Mouse (Mus musculus) midbrain, embryonic 13.5 days (tissue): ENCODE results near the gene Skap2. TPM values are rescaled to one million over a fixed set of nuclear protein-coding genes. Genes with fewer than 3 reads are reported as not detected.

ENCODE experiments used
- ATAC-seq: fragments of 200-750 bp; cut with Nextera tagmentation; 2 replicates; pipeline ENCODE4 v1.8.0; 2017; ENCODE audit warnings: mild to moderate bottlenecking, moderate TSS enrichment, moderate library complexity
- H3K27ac ChIP-seq: fragments of 300-500 bp; sonication (generic); 2 replicates; pipeline ENCODE4 v1.5.1; 2015; ENCODE audit warnings: inconsistent platforms, mild to moderate bottlenecking, moderate library complexity
- H3K27me3 ChIP-seq: fragments of 300-500 bp; sonication (generic); 2 replicates; pipeline ENCODE4 v1.6.1; 2015; ENCODE audit warnings: mild to moderate bottlenecking, inconsistent platforms
- H3K36me3 ChIP-seq: fragments of 300-500 bp; sonication (generic); 2 replicates; pipeline ENCODE4 v1.6.1; 2015; ENCODE audit warnings: mild to moderate bottlenecking, inconsistent platforms
- H3K4me1 ChIP-seq: fragments of 300-500 bp; sonication (generic); replicated peaks from 2 replicates; pipeline ENCODE4 v1.6.1; 2015; ENCODE audit warnings: inconsistent platforms
- H3K4me2 ChIP-seq: fragments of 300-500 bp; sonication (generic); replicated peaks from 2 replicates; pipeline ENCODE4 v1.6.1; 2015; ENCODE audit warnings: moderate library complexity, mild to moderate bottlenecking, inconsistent platforms
- H3K4me3 ChIP-seq: fragments of 300-500 bp; sonication (generic); replicated peaks from 2 replicates; pipeline ENCODE4 v1.5.1; 2015; ENCODE audit warnings: mild to moderate bottlenecking, inconsistent platforms
- H3K9ac ChIP-seq: fragments of 300-500 bp; sonication (generic); replicated peaks from 2 replicates; pipeline ENCODE4 v1.6.1; 2015; ENCODE audit warnings: mild to moderate bottlenecking, inconsistent platforms
- H3K9me3 ChIP-seq: fragments of 300-500 bp; sonication (generic); 2 replicates; pipeline ENCODE4 v1.6.1; 2016; ENCODE audit warnings: mild to moderate bottlenecking, inconsistent platforms
- WGBS: fragments of 180-500 bp; shearing (Covaris S2); methylation state at CpG from one replicate; pipeline ENCODE4 v1.1.7; 2015; 5-methylcytosine and 5-hydroxymethylcytosine counted together
- polyA plus RNA-seq: library from polyadenylated mRNA; unstranded; fragments of >200 nt; fragmentation: Nextera tagmentation; extraction: Ambion mirVana; gene quantifications from 2 replicates; pipeline ENCODE4 v1.2.1, GENCODE M21; 2015

The Skap2 gene
- polyA plus RNA-seq, 1 experiment from 2014 or later: 5.3 TPM

DNA sequence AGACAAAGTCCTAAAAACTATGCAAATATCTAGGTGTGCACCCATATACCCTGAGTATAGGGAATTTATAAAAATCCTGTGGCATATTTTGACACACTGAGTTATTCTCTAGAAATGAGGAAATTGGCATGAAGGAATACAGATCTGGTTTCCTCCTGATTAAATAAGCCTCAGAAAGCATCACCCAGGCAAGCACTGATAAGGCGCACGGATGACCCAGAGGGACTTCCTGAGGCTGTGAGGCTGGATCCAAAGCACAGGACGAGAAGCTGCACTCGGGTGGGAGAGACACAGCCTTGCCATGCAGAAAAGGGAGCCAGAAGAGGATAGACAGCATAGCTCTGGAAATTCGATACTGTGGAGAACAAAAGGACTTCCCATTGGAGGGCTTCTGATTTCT lies 12.4 kb upstream of the Skap2 start:
- ATAC-seq: no peak
- no peak overlapping the region for H3K4me2 ChIP-seq
- no peak overlapping the region for H3K9ac ChIP-seq
- peaks cover 3% of the 10 kb centered on the region for H3K9me3 ChIP-seq
- no peaks in the 10 kb centered on the region for H3K27me3 ChIP-seq
- no peak overlapping the region for H3K4me3 ChIP-seq
- WGBS: 57% methylated on average over 5 of the region's 5 CpGs
- H3K27ac ChIP-seq: no peak overlapping the region
- no peaks in the 10 kb centered on the region for H3K4me1 ChIP-seq
- no peaks in the 10 kb centered on the region for H3K36me3 ChIP-seq

DNA sequence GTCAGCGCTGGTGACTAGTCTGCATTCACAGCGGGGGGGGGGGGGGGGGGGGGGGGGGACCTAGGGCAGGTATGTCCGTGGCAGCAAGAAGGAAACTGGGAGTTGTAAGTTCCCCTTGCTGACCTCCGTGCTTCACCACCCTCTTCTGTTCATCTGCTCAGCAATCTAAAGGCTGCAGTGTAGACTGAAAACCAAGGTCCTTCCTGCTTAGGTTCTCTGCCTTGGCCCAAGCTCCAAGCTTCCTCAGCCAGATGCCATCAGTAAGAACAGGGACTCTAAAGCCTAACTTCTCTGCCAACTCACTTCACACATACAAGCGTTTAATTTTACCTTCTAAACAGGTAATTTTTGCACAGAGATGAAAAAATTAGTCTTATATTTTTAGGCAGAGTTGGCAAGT lies 10.0 kb upstream of the Skap2 start:
- Histone ChIP-seq H3K27ac (no peak overlapping the region), H3K9me3 (peaks cover 3% of the 10 kb centered on the region), H3K4me3 (no peak overlapping the region), H3K4me2 (no peak overlapping the region), H3K27me3 (no peaks in the 10 kb centered on the region), H3K9ac (no peak overlapping the region), H3K36me3 (no peaks in the 10 kb centered on the region), H3K4me1 (no peaks in the 10 kb centered on the region)
- WGBS: 48% methylated on average over 3 of the region's 5 CpGs
- no peak for ATAC-seq

DNA sequence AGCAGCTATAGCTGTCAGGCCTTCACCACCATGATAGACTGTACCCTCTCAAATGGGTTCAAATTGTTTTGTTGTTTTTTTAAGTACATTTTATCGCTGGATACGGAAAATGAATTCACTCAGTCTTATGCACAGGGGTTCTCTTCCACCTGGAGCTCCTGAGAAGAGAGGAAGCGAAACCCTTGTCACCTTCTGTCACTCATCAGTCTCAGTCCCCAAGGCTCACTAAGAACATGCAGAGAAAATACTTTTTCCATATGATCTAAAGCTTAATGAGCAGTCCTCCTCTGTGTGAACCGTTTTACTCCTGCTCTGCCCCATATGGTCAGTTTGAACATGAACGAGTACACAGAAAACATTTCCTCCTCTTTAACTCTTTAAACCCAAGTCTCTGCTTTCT lies 7.9 kb upstream of the Skap2 start:
- H3K4me2 ChIP-seq: no peak overlapping the region
- no peaks in the 10 kb centered on the region for H3K4me1 ChIP-seq
- no peak for ATAC-seq
- H3K36me3 ChIP-seq: no peaks in the 10 kb centered on the region
- H3K4me3 ChIP-seq: no peak overlapping the region
- WGBS: 88% methylated on average over 5 of the region's 5 CpGs
- H3K9me3 ChIP-seq: no peaks in the 10 kb centered on the region; the same call in 1 of the 2 replicates
- H3K27ac ChIP-seq: no peak overlapping the region
- 0 out of 2 replicates have a peak, but pooled peaks cover 3% of the 10 kb centered on the region for H3K27me3 ChIP-seq
- H3K9ac ChIP-seq: no peak overlapping the region

DNA sequence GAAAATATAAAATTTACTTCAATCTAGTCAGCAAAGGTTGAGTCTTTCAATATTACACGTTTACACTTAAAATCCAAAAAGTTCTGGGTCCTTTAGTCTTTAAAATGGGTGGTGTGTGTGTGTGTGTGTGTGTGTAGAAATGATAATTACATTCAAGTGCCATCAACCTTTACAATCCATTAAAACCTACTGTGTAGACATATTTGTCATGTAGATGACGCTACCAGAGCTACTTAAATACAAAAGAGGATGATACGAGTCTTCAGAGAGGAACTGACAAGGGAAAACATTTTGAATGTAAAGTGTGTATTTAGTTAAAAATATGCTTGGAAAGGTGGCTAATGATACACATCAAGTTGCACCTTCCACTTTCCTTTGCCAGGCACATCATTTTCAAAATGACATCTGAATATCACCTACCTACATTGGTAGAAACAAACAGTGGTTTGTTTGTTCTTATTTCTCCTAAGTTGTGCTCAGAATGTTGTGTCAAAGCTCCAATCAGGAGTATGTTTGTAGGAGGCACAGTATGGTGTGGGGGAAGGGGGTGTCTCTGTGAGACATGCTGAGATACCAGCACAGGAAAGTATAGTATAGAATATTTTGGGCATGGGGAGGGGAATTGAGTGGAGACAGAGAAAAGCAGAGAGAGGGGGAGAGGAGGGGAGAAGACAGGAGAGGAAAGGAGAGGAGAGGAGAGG lies 1.0 kb upstream of the Skap2 start:
- peaks cover 7% of the 10 kb centered on the region; the same call in 1 of the 2 replicates for H3K4me1 ChIP-seq
- no peak overlapping the region for H3K9ac ChIP-seq
- peak overlapping the region; percentile 48 for H3K4me3 ChIP-seq
- no peaks in the 10 kb centered on the region for H3K9me3 ChIP-seq
- peaks cover 46% of the 10 kb centered on the region for H3K27me3 ChIP-seq
- ATAC-seq: no peak
- no peaks in the 10 kb centered on the region for H3K36me3 ChIP-seq
- no peak overlapping the region for H3K27ac ChIP-seq
- 14% methylated on average over 3 of the region's 3 CpGs for whole genome bisulfite sequencing
- H3K4me2 ChIP-seq: peak overlapping the region; percentile 69

DNA sequence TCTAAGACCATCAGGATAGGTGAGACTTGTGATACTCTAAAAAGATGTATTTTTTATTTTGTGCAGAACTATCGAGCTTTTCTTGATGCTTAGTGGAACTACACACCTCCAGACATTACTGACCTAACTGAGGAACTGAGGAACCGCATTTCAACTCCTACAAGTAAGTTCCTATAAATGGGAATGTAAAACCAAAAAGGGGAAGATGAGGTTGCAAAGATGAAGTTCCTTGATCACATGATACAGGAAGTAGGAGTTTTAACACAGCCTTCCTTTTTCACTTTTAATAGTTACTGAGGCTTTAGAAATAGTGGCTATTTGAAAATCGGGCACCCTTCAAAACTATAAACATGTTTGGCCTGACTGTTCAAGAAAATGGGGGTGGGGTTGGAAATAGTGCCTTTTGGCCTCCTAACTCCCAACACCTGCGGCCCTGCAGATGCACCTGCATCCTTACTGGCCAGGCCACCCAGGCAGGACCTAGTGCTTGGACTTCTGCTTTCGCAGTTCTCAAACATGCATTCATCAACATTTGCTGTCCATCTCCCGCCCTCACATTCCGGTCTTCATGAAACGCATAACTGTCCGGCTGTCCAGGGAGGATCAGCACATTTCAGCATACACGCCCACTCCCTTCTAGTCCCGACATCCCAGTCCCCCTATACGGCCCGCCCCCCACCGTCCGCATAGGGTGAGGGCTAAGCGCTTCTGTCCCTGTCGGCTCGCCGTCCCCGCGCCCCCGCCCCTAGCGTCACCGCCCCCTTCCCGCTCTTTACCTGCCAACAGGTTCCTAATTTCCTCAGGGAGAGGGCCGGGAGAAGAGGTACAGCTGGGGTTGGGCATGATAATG lies 565 bp downstream of the Skap2 start:
- Histone ChIP-seq H3K4me1 (peaks cover 7% of the 10 kb centered on the region; the same call in 1 of the 2 replicates), H3K4me3 (peak overlapping the region; percentile 48), H3K9ac (no peak overlapping the region; the same call in 1 of the 2 replicates), H3K27ac (no peak overlapping the region), H3K27me3 (peaks cover 62% of the 10 kb centered on the region), H3K9me3 (no peaks in the 10 kb centered on the region), H3K36me3 (no peaks in the 10 kb centered on the region), H3K4me2 (peak overlapping the region; percentile 69)
- 9% methylated on average over 26 of the region's 26 CpGs for WGBS
- peak; percentile 89 for ATAC-seq

DNA sequence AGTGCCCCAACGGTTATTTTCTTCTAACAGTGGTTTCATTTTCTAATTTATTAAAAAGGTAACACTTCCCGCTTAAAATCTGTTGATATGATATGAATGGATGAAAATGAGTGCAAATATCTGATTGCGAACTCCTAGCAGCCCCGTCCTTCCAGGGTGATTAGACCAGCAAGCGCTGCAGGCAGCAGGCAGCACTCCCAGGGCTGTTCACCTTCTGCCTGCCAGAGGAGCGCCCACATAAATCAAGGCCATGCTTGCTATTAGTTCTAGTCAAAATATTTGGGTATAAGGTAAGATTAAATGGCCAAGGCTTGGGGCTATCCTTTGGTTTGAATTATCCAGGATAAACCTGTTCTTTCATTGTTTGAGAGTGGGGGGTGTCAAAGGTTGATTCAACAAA lies 3.0 kb downstream of the Skap2 start:
- Histone ChIP-seq H3K36me3 (no peaks in the 10 kb centered on the region), H3K27ac (no peak overlapping the region), H3K9me3 (no peaks in the 10 kb centered on the region), H3K4me3 (no peak overlapping the region), H3K4me2 (no peak overlapping the region), H3K4me1 (peaks cover 7% of the 10 kb centered on the region; the same call in 1 of the 2 replicates), H3K27me3 (peaks cover 80% of the 10 kb centered on the region), H3K9ac (no peak overlapping the region)
- WGBS: 61% methylated on average over 6 of the region's 6 CpGs
- ATAC-seq: no peak

DNA sequence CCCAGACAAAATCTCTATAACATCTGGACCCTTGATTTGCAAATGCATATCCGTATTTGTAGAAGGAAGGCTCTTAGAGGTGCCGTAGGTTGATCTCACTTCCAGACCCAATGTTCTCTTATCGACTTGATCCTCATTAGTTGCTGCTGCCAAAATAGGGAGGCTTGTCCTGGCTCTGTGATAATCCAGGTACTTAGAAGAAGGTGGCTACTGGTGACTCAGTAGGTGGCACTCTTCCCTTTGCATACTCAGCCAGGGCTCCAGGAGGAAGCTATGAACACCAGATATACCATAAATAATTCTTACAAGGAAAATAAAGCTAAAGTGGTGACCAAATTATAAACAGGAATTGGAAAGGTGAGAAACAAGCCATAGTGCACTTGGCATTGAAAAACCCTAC lies 3.6 kb downstream of the Skap2 start:
- Histone ChIP-seq H3K9ac (no peak overlapping the region), H3K4me3 (no peak overlapping the region), H3K4me2 (no peak overlapping the region), H3K9me3 (no peaks in the 10 kb centered on the region), H3K4me1 (peaks cover 7% of the 10 kb centered on the region; the same call in 1 of the 2 replicates), H3K27ac (no peak overlapping the region), H3K27me3 (peaks cover 82% of the 10 kb centered on the region), H3K36me3 (no peaks in the 10 kb centered on the region)
- WGBS: 58% methylated on average over 3 of the region's 3 CpGs
- no peak for ATAC-seq

DNA sequence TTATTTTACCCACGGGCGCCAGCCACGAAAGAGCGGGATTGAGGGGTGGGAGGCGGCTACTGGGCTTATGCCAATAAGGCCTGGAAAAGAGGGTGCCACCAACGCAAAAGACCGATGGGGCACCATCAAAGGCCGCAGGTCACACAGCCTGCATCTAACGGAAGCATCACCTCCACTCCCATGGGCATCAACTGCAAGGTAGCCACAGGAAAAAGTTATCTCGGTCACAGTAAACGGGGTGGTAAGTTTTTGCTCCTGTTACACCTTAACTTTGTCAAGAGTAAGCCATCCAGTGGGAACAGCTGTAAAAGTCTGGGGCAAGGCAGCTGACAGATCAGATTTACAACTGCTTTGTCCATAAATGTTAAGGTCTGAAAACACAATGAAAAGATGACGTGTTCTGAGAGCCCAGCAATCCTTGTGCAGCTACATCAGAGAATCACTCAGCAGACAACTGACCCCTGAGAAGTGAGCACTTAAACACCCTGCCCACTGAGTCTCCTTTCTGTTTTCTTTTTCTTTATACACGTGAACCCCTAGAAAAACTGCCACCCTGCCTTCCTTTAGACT lies 5.6 kb downstream of the Skap2 start:
- Histone ChIP-seq H3K27me3 (peaks cover 88% of the 10 kb centered on the region), H3K4me1 (no peaks in the 10 kb centered on the region), H3K4me2 (no peak overlapping the region), H3K36me3 (no peaks in the 10 kb centered on the region), H3K9ac (no peak overlapping the region), H3K27ac (no peak overlapping the region), H3K9me3 (no peaks in the 10 kb centered on the region), H3K4me3 (no peak overlapping the region)
- 4% methylated on average over 13 of the region's 13 CpGs for WGBS
- no peak for ATAC-seq

DNA sequence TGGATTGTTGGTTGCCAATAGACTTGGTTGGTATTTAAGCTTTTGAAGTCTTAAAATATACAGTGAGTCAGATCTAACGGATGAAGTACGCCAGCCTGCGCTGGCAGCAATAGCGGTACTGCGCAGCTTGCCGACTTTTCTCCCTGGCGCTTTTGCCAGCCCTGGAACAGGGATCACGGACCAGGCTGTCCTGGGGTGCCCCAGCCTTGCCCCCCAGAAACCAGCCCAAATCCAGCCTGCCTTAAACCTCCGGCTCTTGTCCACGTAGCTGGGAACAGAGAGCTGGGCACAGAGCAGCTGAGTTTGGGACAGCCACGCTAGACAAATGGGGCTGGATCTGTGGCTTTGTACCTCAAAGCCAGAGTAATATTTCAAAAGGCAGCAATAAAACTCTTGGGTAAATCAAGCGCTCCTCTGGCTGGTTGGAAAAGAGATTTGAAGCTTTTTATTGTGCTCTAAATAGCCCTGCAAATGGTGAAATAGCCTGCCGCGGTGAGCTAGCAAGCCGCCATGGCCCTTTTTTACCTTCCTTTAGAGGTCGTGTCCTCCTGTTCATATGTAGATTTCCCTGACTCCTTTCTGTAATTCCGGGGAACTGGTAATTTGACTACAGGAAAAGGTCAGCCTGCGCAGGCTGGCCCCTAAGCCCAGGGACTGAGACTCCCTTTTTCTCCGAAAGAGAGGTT lies 6.2 kb downstream of the Skap2 start:
- H3K9me3 ChIP-seq: no peaks in the 10 kb centered on the region
- no peak overlapping the region for H3K4me2 ChIP-seq
- H3K4me1 ChIP-seq: no peaks in the 10 kb centered on the region
- ATAC-seq: no peak
- 2% methylated on average over 19 of the region's 19 CpGs for WGBS
- no peak overlapping the region for H3K9ac ChIP-seq
- no peak overlapping the region for H3K27ac ChIP-seq
- peaks cover 88% of the 10 kb centered on the region for H3K27me3 ChIP-seq
- H3K36me3 ChIP-seq: no peaks in the 10 kb centered on the region
- H3K4me3 ChIP-seq: no peak overlapping the region

DNA sequence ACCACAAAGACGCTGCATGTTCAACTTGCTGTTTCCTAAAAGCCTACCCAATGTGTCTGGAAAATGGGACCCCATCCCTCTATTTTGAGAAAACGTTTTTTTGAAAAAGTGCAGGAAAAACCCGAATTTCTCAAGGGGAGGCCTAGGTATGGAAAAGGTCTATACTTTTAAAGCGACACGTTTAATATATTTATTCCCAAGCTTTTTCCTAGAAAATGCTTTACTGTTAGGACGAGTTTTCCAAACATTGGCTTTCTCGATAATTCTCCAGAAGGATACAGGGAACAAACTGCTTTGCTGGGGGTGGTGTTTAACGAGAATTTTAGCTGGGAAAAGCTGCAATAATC lies 6.8 kb downstream of the Skap2 start:
- Histone ChIP-seq H3K9ac (no peak overlapping the region), H3K9me3 (no peaks in the 10 kb centered on the region), H3K27me3 (peaks cover 88% of the 10 kb centered on the region), H3K4me2 (no peak overlapping the region), H3K4me1 (no peaks in the 10 kb centered on the region), H3K4me3 (no peak overlapping the region), H3K36me3 (no peaks in the 10 kb centered on the region), H3K27ac (no peak overlapping the region)
- ATAC-seq: no peak
- 8% methylated on average over 8 of the region's 8 CpGs for WGBS

DNA sequence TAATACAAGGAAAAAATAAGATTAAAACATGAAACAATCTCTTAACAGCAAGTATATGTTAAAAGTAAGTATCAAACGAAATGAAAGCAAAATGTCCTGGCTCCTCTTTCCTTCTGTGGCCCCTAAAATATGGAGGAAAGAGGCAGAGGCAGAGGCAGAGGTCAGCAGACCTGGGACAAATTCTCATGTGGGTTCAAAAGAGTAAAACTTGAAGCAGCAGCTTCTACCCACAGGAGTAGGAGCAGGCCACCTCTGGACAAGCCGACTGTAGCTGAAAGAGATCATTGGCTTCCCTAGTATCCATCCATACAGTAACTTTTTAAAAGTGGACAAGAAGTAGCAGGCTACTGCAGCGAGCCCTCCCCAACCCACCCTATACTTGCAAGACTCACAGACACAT lies 7.4 kb downstream of the Skap2 start:
- Histone ChIP-seq H3K4me3 (no peak overlapping the region), H3K9ac (no peak overlapping the region), H3K27me3 (peaks cover 85% of the 10 kb centered on the region), H3K9me3 (no peaks in the 10 kb centered on the region), H3K4me1 (no peaks in the 10 kb centered on the region), H3K4me2 (no peak overlapping the region), H3K27ac (no peak overlapping the region), H3K36me3 (no peaks in the 10 kb centered on the region)
- ATAC-seq: no peak
- 26% methylated on average over 3 of the region's 3 CpGs for WGBS

DNA sequence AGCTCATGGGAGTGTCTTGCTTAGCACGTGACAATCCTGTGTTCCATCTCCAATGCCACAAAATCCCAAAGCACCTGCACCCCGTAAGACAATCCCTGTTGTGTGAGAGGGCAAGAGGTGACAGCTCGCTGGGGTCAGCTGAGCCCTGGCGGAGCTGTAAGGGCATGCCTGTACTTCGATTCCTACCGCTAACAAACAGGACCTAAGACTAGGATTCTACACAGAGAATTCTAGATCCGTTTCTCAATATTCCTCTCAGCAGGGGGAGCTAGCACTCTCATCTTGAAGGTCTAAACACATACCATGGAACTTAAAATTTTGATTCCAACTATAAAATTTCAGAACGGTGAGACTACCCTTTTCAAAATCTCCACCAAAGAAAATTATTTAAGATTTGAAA lies 9.7 kb downstream of the Skap2 start:
- H3K27me3 ChIP-seq: peaks cover 80% of the 10 kb centered on the region
- ATAC-seq: no peak
- WGBS: 37% methylated on average over 8 of the region's 8 CpGs
- no peak overlapping the region for H3K27ac ChIP-seq
- H3K4me2 ChIP-seq: no peak overlapping the region
- no peaks in the 10 kb centered on the region for H3K9me3 ChIP-seq
- no peak overlapping the region for H3K9ac ChIP-seq
- H3K36me3 ChIP-seq: no peaks in the 10 kb centered on the region
- no peak overlapping the region for H3K4me3 ChIP-seq
- H3K4me1 ChIP-seq: no peaks in the 10 kb centered on the region
